Mouse (Mus musculus) liver, embryonic 11.5 days (tissue): Measurements from ENCODE around the gene Nudt2. TPM values are rescaled to one million over a fixed set of nuclear protein-coding genes. Genes with fewer than 3 reads are reported as not detected.
A peak's percentile ranks its signal among the peaks of the same experiment; 100 is the strongest.

ENCODE experiments used
- ATAC-seq: fragments of 200-750 bp; cut with Nextera tagmentation; replicated peaks from 2 replicates; pipeline ENCODE4 v1.8.0; 2017; ENCODE audit warnings: moderate number of reproducible peaks, mild to moderate bottlenecking, moderate TSS enrichment, moderate library complexity; ENCODE audit not compliant: low FRiP score
- DNase-seq: peaks from one replicate; pipeline ENCODE4 v3.0.0-alpha.2; 2017; ENCODE audit warnings: low spot score
- H3K27ac ChIP-seq: fragments of 300-500 bp; sonication (generic); 2 replicates; pipeline ENCODE4 v1.5.1; 2014; ENCODE audit warnings: mild to moderate bottlenecking, low read depth, low read length, control low read depth
- H3K27me3 ChIP-seq: fragments of 300-500 bp; sonication (generic); replicated peaks from 2 replicates; pipeline ENCODE4 v1.6.1; 2014; ENCODE audit warnings: low read length, mixed read lengths; ENCODE audit not compliant: control insufficient read depth, insufficient read depth
- H3K36me3 ChIP-seq: fragments of 300-500 bp; sonication (generic); 2 replicates; pipeline ENCODE4 v1.6.1; 2014; ENCODE audit warnings: mild to moderate bottlenecking, low read length, moderate library complexity, mixed read lengths; ENCODE audit not compliant: control insufficient read depth, insufficient read depth
- H3K4me1 ChIP-seq: fragments of 300-500 bp; sonication (generic); replicated peaks from 2 replicates; pipeline ENCODE4 v1.6.1; 2014; ENCODE audit warnings: low read length, mixed read lengths; ENCODE audit not compliant: control insufficient read depth, insufficient read depth
- H3K4me2 ChIP-seq: fragments of 300-500 bp; sonication (generic); 2 replicates; pipeline ENCODE4 v1.6.1; 2014; ENCODE audit warnings: mild to moderate bottlenecking, control low read depth, moderate library complexity
- H3K4me3 ChIP-seq: fragments of 300-500 bp; sonication (generic); 2 replicates; pipeline ENCODE4 v1.5.1; 2014; ENCODE audit warnings: low read depth, low read length, control low read depth
- H3K9ac ChIP-seq: fragments of 300-500 bp; sonication (generic); 2 replicates; pipeline ENCODE4 v1.6.1; 2014; ENCODE audit warnings: low read depth, low read length, control low read depth
- H3K9me3 ChIP-seq: fragments of 300-500 bp; sonication (generic); 2 replicates; pipeline ENCODE4 v1.6.1; 2016; ENCODE audit warnings: low read length, inconsistent platforms, mixed read lengths; ENCODE audit not compliant: control insufficient read depth
- WGBS: fragments of 180-500 bp; shearing (Covaris S2); extraction: QIAGEN DNeasy Blood & Tissue Kit; methylation state at CpG from one replicate; pipeline ENCODE4 v1.1.7; 2014; 5-methylcytosine and 5-hydroxymethylcytosine counted together
- polyA plus RNA-seq: library from polyadenylated mRNA; unstranded; fragments of >200 nt; fragmentation: Nextera tagmentation; extraction: Ambion mirVana; gene quantifications from 2 replicates; pipeline ENCODE4 v1.2.1, GENCODE M21; 2014

Gene Nudt2
- polyA plus RNA-seq, 1 experiment from 2014 or later, result 45.5 TPM

DNA sequence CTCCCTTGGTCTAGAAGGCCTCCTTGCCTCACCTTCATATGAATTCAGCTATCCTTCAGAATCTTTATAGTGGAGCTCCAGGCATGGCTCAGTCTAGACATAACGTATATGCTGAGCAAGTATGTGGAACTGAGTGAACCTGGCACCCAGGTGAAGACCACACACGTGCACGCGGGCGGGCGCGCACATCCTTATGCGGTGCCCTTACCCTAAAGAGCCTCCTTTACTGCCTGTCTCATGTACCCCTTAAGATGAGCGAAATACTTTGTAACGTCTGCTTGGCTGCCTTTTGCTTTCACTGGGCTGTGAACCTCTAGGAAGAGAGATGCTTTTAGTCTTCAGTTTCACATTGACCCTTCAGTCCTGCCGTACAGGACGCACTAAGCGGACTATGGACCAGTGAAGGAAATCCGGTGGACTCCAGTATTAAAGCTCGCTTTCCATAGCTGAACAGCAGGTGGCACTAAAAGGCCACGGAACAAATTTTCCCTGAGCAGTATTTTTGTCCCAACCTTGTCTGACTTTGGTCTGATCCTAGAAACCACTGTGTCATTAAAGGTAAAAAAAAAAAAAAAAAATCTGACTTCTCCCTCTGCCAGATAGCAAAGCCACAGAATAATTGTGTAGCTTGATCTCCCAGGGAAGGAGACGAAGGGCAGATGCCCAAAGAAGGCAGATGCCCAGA is 3.6 kb downstream of the Nudt2 start:
- WGBS, result 56% methylated on average over 17 of the region's 17 CpGs
- no peaks in the 10 kb centered on the region for H3K4me1 ChIP-seq
- H3K9ac ChIP-seq, result no peak overlapping the region
- DNase-seq (peak; percentile 35), ATAC-seq (no peak)
- H3K4me2 ChIP-seq, result no peak overlapping the region
- no peak overlapping the region for H3K27ac ChIP-seq
- H3K4me3 ChIP-seq, result no peak overlapping the region
- H3K36me3 ChIP-seq, result no peaks in the 10 kb centered on the region
- no peaks in the 10 kb centered on the region for H3K27me3 ChIP-seq
- no peaks in the 10 kb centered on the region for H3K9me3 ChIP-seq

DNA sequence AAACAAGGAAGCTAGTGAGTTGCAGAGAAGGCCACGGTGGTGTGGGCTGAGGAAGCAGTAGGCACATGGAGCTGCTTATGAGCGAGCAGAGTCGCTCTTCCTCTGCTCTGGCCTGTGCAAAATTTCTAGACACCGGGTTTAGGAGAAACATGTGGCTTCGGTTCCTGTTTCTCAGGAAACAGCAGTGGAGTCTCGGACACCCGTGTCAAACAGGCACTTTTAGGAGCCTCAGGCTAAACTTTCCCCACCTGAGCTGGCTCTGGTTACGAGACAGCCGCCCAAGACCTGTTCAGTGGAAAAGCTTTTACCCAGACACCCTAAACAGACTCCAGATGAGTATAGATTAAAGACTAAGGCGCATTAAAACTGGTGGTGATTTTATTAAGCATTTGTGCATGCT is 4.2 kb downstream of the Nudt2 start:
- 70% methylated on average over 10 of the region's 10 CpGs for WGBS
- no peaks in the 10 kb centered on the region for H3K36me3 ChIP-seq
- DNase-seq, result no peak
- no peaks in the 10 kb centered on the region for H3K4me1 ChIP-seq
- no peak overlapping the region for H3K4me3 ChIP-seq
- H3K9me3 ChIP-seq, result no peaks in the 10 kb centered on the region
- ATAC-seq, result no peak
- H3K27ac ChIP-seq, result no peak overlapping the region
- H3K9ac ChIP-seq, result no peak overlapping the region
- no peak overlapping the region for H3K4me2 ChIP-seq
- H3K27me3 ChIP-seq, result no peaks in the 10 kb centered on the region

DNA sequence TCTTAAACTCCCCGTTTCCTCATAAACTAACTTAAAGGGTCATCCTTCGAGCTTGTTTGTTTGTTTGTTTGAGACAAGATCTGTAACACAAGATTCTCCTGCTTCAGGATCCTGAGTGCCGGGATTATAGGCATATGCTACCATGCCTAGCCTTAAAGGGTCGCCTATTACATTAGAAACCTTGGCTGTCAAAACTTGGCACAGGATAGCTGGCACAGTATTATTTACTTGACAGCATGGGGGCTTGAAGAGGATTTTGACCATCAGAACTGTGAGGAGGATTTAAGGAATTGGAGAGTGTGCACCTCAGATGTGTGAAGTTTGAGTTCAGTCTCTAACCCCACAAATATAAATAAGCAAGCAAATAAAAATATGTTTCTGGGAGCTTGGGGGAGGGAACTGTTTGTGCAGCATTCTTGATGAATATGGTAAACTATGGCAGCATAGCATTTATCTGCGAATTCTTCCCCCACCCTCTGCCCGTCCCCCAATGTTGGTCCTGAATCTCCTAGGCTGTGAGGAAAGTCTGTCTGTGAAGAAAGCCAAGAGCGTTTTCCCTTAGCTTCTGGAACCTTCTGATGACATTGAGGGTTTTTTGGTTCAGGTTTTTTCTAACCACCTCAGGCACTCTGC is 5.2 kb downstream of the Nudt2 start:
- ATAC-seq (no peak), DNase-seq (no peak)
- Histone ChIP-seq H3K9me3 (no peaks in the 10 kb centered on the region), H3K36me3 (no peaks in the 10 kb centered on the region), H3K4me3 (no peak overlapping the region), H3K9ac (no peak overlapping the region), H3K27me3 (no peaks in the 10 kb centered on the region), H3K4me2 (no peak overlapping the region), H3K4me1 (no peaks in the 10 kb centered on the region), H3K27ac (no peak overlapping the region)
- WGBS, result 62% methylated on average over 7 of the region's 7 CpGs

DNA sequence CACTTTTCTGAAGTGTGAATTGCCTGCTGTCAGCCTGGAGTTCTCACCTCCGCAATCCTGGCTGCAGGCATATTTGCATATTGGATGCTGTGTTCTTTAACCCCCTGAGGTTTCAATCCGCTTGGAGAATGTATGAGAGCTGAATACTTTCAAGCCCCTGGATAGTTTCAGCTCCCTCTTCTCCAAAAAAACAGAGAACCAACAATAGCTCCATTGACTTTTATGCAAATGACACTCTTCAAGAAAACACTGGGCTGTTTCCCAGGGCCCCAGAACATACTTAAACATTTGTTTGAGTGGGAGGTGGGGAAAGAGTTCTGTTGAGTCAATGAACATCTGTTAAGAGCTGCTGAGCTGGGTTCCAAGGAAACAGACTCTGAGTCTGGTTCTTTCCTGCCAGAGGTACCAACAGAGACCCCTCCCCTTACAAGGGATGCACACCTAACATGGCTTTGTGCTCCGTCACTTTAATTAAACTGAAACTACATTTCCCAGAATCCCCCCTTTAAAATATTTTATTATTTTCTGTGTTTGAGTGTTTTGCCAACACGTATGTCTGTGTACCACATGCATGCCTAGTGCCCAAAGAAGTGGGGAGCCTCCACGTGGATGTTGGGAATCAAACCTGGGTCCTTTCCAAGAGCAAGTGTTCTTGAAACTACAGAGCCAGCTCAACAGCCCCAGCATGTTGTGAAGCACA is 5.9 kb downstream of the Nudt2 start:
- no peak overlapping the region for H3K4me3 ChIP-seq
- DNase-seq (no peak), ATAC-seq (no peak)
- no peak overlapping the region for H3K4me2 ChIP-seq
- no peak overlapping the region for H3K9ac ChIP-seq
- H3K4me1 ChIP-seq, result no peaks in the 10 kb centered on the region
- H3K36me3 ChIP-seq, result no peaks in the 10 kb centered on the region
- H3K27ac ChIP-seq, result no peak overlapping the region
- WGBS, result 62% methylated on average over 5 of the region's 5 CpGs
- no peaks in the 10 kb centered on the region for H3K9me3 ChIP-seq
- no peaks in the 10 kb centered on the region for H3K27me3 ChIP-seq

DNA sequence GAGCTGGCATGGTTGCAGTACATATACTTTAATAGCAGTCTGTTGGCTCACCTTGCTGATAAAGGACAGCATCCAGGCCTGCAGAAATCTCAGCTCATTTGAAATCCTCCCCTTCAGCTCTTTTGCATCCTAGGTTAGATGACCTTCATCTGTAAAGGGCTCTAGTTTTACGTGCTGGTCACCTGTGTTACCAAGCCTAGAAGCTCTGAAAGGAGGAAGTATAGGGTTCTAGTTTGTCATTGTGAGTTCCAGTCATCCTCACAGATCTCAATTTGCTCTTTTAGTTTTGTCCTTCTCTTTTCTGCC is 6.4 kb downstream of the Nudt2 start:
- no peak overlapping the region for H3K9ac ChIP-seq
- no peaks in the 10 kb centered on the region for H3K9me3 ChIP-seq
- ATAC-seq, result no peak

DNA sequence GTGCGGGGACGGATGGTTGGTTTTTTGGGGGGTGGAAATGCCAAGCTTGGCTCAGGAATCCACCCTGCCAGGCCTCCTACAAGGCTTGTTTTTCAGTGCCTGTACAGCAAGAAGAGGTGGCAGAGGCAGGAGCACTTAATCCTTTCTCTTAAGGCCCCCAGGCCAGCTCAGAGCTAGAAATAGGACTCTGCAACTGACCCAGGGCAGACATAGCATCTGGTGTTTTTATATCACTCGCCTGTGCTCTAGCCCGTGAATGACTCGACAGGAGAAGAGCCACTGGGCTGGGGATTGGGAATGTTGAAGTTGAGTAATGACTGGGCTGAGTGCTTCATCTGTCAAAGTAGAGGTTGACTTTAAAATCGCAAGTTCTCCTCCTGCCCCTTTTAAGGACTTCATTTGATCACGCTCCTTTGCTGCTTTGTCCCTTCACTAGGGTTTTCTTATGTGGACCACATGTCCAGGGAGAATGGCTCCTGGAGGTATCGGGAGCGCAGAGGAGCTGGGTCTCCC is 12.8 kb downstream of the Nudt2 start:
- H3K4me1 ChIP-seq, result no peaks in the 10 kb centered on the region
- no peak overlapping the region for H3K9ac ChIP-seq
- H3K27me3 ChIP-seq, result no peaks in the 10 kb centered on the region
- no peaks in the 10 kb centered on the region for H3K36me3 ChIP-seq
- ATAC-seq (no peak), DNase-seq (no peak)
- H3K4me2 ChIP-seq, result no peak overlapping the region
- H3K4me3 ChIP-seq, result no peak overlapping the region
- H3K9me3 ChIP-seq, result no peaks in the 10 kb centered on the region
- no peak overlapping the region for H3K27ac ChIP-seq
- WGBS, result 86% methylated on average over 9 of the region's 9 CpGs

More for the DNA sequence above, 6.4 kb downstream of the Nudt2 start:
- no peaks in the 10 kb centered on the region for H3K36me3 ChIP-seq
- H3K27ac ChIP-seq, result no peak overlapping the region
- H3K4me2 ChIP-seq, result no peak overlapping the region
- 78% methylated on average over 1 of the region's 1 CpGs for whole genome bisulfite sequencing
- H3K4me3 ChIP-seq, result no peak overlapping the region
- DNase-seq, result no peak
- no peaks in the 10 kb centered on the region for H3K27me3 ChIP-seq
- H3K4me1 ChIP-seq, result no peaks in the 10 kb centered on the region

DNA sequence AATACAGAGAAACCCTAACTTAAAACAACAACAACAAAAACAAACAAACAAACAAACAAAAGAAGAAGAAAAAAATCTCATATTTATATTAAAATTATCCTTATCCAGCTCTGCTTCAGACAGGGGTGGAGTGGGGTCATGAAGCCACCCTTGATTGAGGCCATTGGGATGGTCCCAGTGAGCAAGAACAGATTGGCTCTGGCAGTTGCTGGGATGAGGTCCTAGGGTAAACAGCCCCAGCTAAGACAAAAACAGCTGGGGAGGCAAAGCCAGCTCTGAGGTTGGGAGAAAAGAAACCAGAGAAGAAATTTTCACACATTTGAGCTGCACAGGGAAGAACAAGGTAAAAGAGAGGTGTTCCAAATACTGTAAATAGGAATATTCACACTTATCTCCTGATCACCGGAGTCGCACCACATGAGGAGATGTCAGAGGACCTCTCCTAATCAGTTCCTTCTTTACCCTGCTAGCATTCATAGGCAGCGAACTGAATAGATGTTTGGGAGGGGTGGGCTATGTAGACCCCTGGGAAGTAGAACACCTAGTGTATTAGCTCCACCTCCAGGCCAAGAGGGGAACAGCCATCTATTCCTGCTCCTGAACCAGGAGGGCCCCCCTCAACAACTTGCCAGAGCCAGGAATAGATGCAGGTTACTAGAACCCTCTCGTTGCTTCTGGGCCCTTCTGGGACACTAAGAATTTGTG is 14.0 kb downstream of the Nudt2 start:
- H3K4me2 ChIP-seq, result no peak overlapping the region
- ATAC-seq (no peak), DNase-seq (no peak)
- no peak overlapping the region for H3K9ac ChIP-seq
- no peaks in the 10 kb centered on the region for H3K27me3 ChIP-seq
- 63% methylated on average over 4 of the region's 4 CpGs for WGBS
- no peak overlapping the region for H3K4me3 ChIP-seq
- no peaks in the 10 kb centered on the region for H3K9me3 ChIP-seq
- H3K27ac ChIP-seq, result no peak overlapping the region
- no peaks in the 10 kb centered on the region for H3K36me3 ChIP-seq
- H3K4me1 ChIP-seq, result no peaks in the 10 kb centered on the region

DNA sequence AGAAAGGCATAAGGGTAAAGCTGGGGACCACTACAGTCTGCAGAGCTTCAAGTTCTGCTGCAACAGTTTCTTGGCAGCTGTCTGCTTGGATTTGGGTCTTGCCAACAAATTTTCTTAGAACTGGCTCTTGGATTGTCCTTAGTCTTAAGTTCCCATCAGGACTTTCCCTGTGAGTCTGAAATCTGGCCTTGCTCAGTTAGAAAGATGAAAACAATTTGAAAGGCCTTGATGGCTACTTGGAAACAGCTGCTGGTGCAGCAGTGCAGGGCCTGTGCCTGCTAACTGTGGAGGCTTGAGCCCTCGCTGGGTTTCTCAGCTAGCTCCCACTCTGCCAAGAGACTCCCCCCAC is 14.5 kb downstream of the Nudt2 start:
- no peak overlapping the region for H3K27ac ChIP-seq
- H3K36me3 ChIP-seq, result no peaks in the 10 kb centered on the region

More for the DNA sequence above, 14.5 kb downstream of the Nudt2 start:
- WGBS, result 74% methylated on average over 1 of the region's 1 CpGs
- H3K9me3 ChIP-seq, result no peaks in the 10 kb centered on the region
- no peaks in the 10 kb centered on the region for H3K4me1 ChIP-seq
- no peak overlapping the region for H3K4me2 ChIP-seq
- no peak overlapping the region for H3K4me3 ChIP-seq
- no peak for ATAC-seq
- no peaks in the 10 kb centered on the region for H3K27me3 ChIP-seq
- DNase-seq, result no peak
- H3K9ac ChIP-seq, result no peak overlapping the region
